Mouse (Mus musculus): ENCODE data around the gene Tenm2.

DNA sequence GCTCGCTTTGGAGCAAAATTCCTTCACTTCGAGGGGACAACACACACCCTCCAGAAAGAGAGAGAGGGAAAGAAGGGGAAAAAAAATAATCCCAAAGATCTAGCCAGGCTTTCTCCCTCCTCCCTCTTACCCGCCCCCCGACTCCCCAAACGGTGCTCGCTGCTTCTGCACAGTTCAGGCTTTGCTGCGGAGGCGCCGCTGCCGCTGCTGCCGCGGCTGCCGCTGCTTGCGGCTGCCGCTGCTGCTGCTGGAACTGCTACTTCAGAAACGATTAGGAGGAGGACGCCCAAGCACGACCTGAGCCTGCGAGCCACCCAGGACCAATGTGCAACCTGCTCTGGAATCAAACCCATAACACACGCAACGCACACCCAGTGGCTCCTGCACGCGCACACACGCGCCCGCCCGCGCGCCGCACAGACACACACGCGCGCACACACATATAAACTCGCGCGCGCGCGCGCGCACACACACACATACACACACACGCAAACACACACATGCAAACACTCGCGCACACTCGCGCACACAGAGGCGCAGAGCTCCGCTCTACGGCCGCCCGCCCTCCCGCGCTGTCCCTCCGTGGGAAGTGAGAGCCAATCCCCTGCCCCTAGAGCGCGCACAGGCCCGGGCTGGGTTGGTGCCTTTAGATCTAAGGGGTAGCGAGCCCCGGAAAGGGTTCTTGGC, at the start of gene Tenm2:
- TF ChIP-seq CTCF (IDR thresholded peaks at IDR 0.05; ENCODE audit: extremely low read depth, insufficient read length, insufficient replicate concordance, low read depth, low read length) (no peak), POLR2A (IDR thresholded peaks at IDR 0.05; ENCODE audit: low read depth, low read length) (no peak)

Data from small intestine, adult 2 months (tissue).